Mouse (Mus musculus) R1 (cell line): ENCODE data around the gene Pdzd11.
A peak's percentile ranks its signal among the peaks of the same experiment; 100 is the strongest.

ENCODE experiments used
- DNase-seq: peaks from one replicate; pipeline ENCODE4 v3.0.0-alpha.2; 2018; ENCODE audit warnings: low read depth, low spot score

The Pdzd11 gene

GRCm38 (mm10) chrX:100625802-100626793 is at the start of gene Pdzd11:
Gene Pdzd11 (minus strand): TSS chrX:100626568.
- DNase-seq = peak; percentile 94

- no peak for DNase-seq
Observed at GRCm38 (mm10) chrX:100664825-100665224, 38.5 kb upstream of the Pdzd11 start.

GRCm38 (mm10) chrX:100652848-100653247 is 26.5 kb upstream of the Pdzd11 start:
- peak; percentile 18 for DNase-seq

GRCm38 (mm10) chrX:100638477-100638876 is 12.1 kb upstream of the Pdzd11 start:
- no peak for DNase-seq

GRCm38 (mm10) chrX:100629076-100629475 is 2.7 kb upstream of the Pdzd11 start:
- DNase-seq = no peak

GRCm38 (mm10) chrX:100625546-100625801 is 894 bp downstream of the Pdzd11 start, which contains the start of gene Kif4:
Gene Kif4 (plus strand): TSS chrX:100625737.
- no peak for DNase-seq

- peak; percentile 17 for DNase-seq
Observed at GRCm38 (mm10) chrX:100625146-100625545, 1.2 kb downstream of the Pdzd11 start.

GRCm38 (mm10) chrX:100624242-100624641 is 2.1 kb downstream of the Pdzd11 start:
- DNase-seq = no peak

- peak; percentile 3 for DNase-seq
Observed at GRCm38 (mm10) chrX:100621366-100621765, 5.0 kb downstream of the Pdzd11 start.

GRCm38 (mm10) chrX:100618488-100618887 is 7.9 kb downstream of the Pdzd11 start:
- DNase-seq = no peak

- DNase-seq = no peak
Observed at GRCm38 (mm10) chrX:100605314-100605713, 21.1 kb downstream of the Pdzd11 start, which contains the start of gene Arr3. Gene Arr3 (plus strand): TSS chrX:100605497.

- no peak for DNase-seq
Observed at GRCm38 (mm10) chrX:100599755-100600154, 26.6 kb downstream of the Pdzd11 start.

GRCm38 (mm10) chrX:100597439-100597838 is 28.9 kb downstream of the Pdzd11 start:
- peak; percentile 32 for DNase-seq

GRCm38 (mm10) chrX:100594791-100595190 is 31.6 kb downstream of the Pdzd11 start, which contains the start of gene P2ry4:
Gene P2ry4 (minus strand): TSS chrX:100594869.
- no peak for DNase-seq
